Mouse (Mus musculus): ENCODE results near the gene Cisd1. TPM values are rescaled to one million over a fixed set of nuclear protein-coding genes. Genes with fewer than 3 reads are reported as not detected.

The Cisd1 gene
- total and polyA plus RNA-seq, 2 experiments, result 159 to 209 TPM

DNA sequence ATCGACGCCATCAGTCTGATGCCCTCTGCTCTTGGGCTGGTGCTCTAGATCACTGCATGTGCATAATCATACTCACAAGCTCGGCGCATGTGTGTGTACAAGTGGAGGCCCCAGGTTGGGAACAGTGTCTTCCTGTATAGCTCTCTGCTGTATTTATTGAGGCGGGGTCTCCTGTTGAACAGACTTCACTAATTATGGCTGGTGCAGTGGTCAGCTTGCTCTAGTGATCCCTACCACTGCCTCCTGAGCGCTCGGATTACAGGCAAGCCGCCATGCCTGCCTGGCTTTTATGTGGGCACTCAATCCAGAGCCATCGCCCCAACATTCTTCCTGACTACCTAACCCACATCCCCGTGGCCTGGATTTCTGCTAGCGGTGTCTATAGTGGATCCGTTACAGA, 14.7 kb downstream of the Cisd1 start:
- peaks cover 31% of the 10 kb centered on the region for H3K36me3 ChIP-seq (ENCODE audit: control insufficient read depth, insufficient read depth, low read length)
- no peak for TF ChIP-seq POLR2A (IDR thresholded peaks at IDR 0.05; ENCODE audit: extremely low read depth, insufficient read depth, low read length)
- no peak for TF ChIP-seq CTCF (IDR thresholded peaks at IDR 0.05; ENCODE audit: low read depth, low read length)

DNA sequence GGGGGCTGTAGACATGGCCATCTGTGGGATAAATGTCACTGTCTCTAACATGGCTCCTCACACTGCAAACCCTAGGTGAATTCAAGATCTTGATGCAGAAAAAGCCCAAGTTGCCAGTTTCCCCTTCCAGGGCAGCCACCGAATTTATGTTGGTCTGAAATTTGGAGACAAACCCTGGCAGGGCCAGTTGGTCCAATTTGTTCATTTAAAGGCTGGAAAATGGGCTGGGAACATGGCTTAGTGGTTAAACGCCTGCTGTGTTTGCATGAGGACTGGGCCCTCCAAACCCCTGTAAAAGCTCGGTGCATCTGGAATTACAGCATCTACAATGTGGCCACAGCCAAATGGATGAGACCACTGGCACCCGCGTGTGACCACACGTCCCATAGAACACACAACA, 15.5 kb downstream of the Cisd1 start:
- no peak for DNase-seq (ENCODE audit: extremely low read depth, low read depth, low spot score)
- no peak for TF ChIP-seq POLR2A (IDR thresholded peaks at IDR 0.05; ENCODE audit: extremely low read depth, insufficient read depth, low read length)
- no peak for TF ChIP-seq CTCF (IDR thresholded peaks at IDR 0.05; ENCODE audit: low read depth, low read length)
- no peaks in the 10 kb centered on the region for H3K27me3 ChIP-seq (ENCODE audit: control insufficient read depth, insufficient read depth, low read length)
- 0 out of 2 replicates have a peak overlapping the region, but pooled peaks have one; percentile 11 for H3K27ac ChIP-seq (replicated peaks; ENCODE audit: insufficient read depth, low read depth, low read length)
- H3K36me3 ChIP-seq (ENCODE audit: control insufficient read depth, insufficient read depth, low read length), result peaks cover 27% of the 10 kb centered on the region
- H3K79me2 ChIP-seq (ENCODE audit: control insufficient read depth, insufficient read depth, low read length), result peaks cover 12% of the 10 kb centered on the region; the same call in 1 of the 2 replicates
- no peak overlapping the region for H3K4me3 ChIP-seq (ENCODE audit: insufficient read depth, low read depth, low read length)
- peaks cover 19% of the 10 kb centered on the region for H3K4me1 ChIP-seq (ENCODE audit: control insufficient read depth, insufficient read depth, low read length)
- no peak overlapping the region for H3K9ac ChIP-seq (ENCODE audit: low read depth, low read length)
- WGBS, result 91% methylated on average over 6 of the region's 6 CpGs

More for the DNA sequence above, 14.7 kb downstream of the Cisd1 start:
- Histone ChIP-seq H3K4me1 (ENCODE audit: control insufficient read depth, insufficient read depth, low read length) (peaks cover 19% of the 10 kb centered on the region), H3K9ac (ENCODE audit: low read depth, low read length) (no peak overlapping the region), H3K79me2 (ENCODE audit: control insufficient read depth, insufficient read depth, low read length) (peaks cover 18% of the 10 kb centered on the region; the same call in 1 of the 2 replicates), H3K27ac (replicated peaks; ENCODE audit: insufficient read depth, low read depth, low read length) (no peak overlapping the region), H3K4me3 (ENCODE audit: insufficient read depth, low read depth, low read length) (no peak overlapping the region), H3K27me3 (ENCODE audit: control insufficient read depth, insufficient read depth, low read length) (no peaks in the 10 kb centered on the region)
- 93% methylated on average over 12 of the region's 12 CpGs for WGBS
- no peak for DNase-seq (ENCODE audit: extremely low read depth, low read depth, low spot score)

DNA sequence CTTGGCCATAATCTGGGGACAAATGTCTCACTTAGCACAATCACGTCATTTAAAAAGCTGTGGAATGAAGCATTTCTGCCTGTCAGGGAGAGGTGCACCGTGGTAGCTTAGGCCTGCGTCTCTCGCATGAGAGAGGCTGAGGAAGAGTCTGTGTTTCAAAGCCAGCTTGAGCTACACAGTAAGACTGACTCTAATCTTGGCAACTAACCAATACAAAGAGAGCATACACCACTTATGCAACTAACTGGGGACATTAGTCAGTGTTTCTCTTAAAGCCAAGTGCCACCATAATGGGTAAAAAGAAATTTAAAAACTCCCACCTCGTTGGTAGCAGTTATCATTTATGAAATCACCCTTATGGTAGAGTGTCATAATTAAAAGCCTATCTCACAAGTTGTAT, 15.9 kb downstream of the Cisd1 start:
- no peak overlapping the region for H3K9ac ChIP-seq (ENCODE audit: low read depth, low read length)
- H3K27ac ChIP-seq (replicated peaks; ENCODE audit: insufficient read depth, low read depth, low read length), result peak overlapping the region; percentile 3; the same call in 1 of the 2 replicates
- H3K27me3 ChIP-seq (ENCODE audit: control insufficient read depth, insufficient read depth, low read length), result no peaks in the 10 kb centered on the region
- peaks cover 9% of the 10 kb centered on the region; the same call in 1 of the 2 replicates for H3K79me2 ChIP-seq (ENCODE audit: control insufficient read depth, insufficient read depth, low read length)
- no peak for TF ChIP-seq POLR2A (IDR thresholded peaks at IDR 0.05; ENCODE audit: extremely low read depth, insufficient read depth, low read length)
- no peak for TF ChIP-seq CTCF (IDR thresholded peaks at IDR 0.05; ENCODE audit: low read depth, low read length)
- H3K36me3 ChIP-seq (ENCODE audit: control insufficient read depth, insufficient read depth, low read length), result peaks cover 23% of the 10 kb centered on the region
- H3K4me1 ChIP-seq (ENCODE audit: control insufficient read depth, insufficient read depth, low read length), result peaks cover 18% of the 10 kb centered on the region
- H3K4me3 ChIP-seq (ENCODE audit: insufficient read depth, low read depth, low read length), result no peak overlapping the region
- peak; percentile 86 for DNase-seq (ENCODE audit: extremely low read depth, low read depth, low spot score)
- 36% methylated on average over 5 of the region's 5 CpGs for WGBS

- peaks cover 18% of the 10 kb centered on the region for H3K4me1 ChIP-seq (ENCODE audit: control insufficient read depth, insufficient read depth, low read length)
- H3K9ac ChIP-seq (ENCODE audit: low read depth, low read length), result no peak overlapping the region
- H3K27me3 ChIP-seq (ENCODE audit: control insufficient read depth, insufficient read depth, low read length), result no peaks in the 10 kb centered on the region
- WGBS, result 45% methylated on average over 6 of the region's 6 CpGs
- no peak overlapping the region for H3K27ac ChIP-seq (replicated peaks; ENCODE audit: insufficient read depth, low read depth, low read length)
- peaks cover 22% of the 10 kb centered on the region for H3K36me3 ChIP-seq (ENCODE audit: control insufficient read depth, insufficient read depth, low read length)
- DNase-seq (ENCODE audit: extremely low read depth, low read depth, low spot score), result peak; percentile 33
- peaks cover 5% of the 10 kb centered on the region; the same call in 1 of the 2 replicates for H3K79me2 ChIP-seq (ENCODE audit: control insufficient read depth, insufficient read depth, low read length)
- TF ChIP-seq POLR2A (IDR thresholded peaks at IDR 0.05; ENCODE audit: extremely low read depth, insufficient read depth, low read length) (no peak), CTCF (IDR thresholded peaks at IDR 0.05; ENCODE audit: low read depth, low read length) (no peak)
- H3K4me3 ChIP-seq (ENCODE audit: insufficient read depth, low read depth, low read length), result no peak overlapping the region
Measured at GRCm38 (mm10) chr10:71328382-71328781, 16.4 kb downstream of the Cisd1 start.

DNA sequence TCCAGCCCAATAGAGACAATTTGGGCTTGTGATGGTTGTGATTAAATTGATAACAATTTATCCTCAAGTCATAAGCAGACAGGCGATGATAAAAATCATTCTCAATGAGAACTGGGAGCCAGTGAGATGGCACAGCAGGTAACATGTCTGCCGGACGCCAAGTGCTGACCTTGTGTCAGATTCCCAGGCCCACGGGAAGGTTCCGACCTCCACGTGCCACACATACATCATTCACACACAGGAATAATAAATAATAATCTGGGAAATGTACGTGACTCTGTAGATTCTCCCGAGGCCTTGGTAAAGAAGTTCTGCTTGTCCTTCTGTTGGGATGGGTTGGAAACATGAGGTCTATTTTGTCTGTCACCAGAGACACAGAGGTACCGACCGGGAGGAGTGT, 17.4 kb downstream of the Cisd1 start:
- peaks cover 10% of the 10 kb centered on the region for H3K4me1 ChIP-seq (ENCODE audit: control insufficient read depth, insufficient read depth, low read length)
- TF ChIP-seq POLR2A (IDR thresholded peaks at IDR 0.05; ENCODE audit: extremely low read depth, insufficient read depth, low read length) (no peak), CTCF (IDR thresholded peaks at IDR 0.05; ENCODE audit: low read depth, low read length) (no peak)

DNA sequence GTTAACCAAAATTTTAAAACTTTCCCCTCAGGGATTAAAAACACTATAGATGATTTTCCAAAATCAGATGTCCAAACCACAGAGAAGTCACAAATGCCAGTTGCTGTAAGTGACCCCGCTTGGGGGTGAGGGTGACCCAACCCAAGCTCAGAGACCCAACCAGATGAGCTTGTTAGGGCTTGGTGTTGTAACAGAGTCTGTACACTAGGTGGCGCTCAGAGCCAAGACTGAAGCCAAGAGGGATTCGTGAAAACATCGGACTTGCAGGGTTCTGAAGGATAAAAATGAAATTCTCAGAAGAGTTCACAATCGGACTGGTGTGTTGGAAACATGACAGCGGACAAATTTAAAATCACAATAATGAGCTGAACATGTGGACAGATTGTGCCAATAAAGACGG, 18.0 kb downstream of the Cisd1 start:
- peak; percentile 67 for DNase-seq (ENCODE audit: extremely low read depth, low read depth, low spot score)

More for the DNA sequence above, 17.4 kb downstream of the Cisd1 start:
- Histone ChIP-seq H3K79me2 (ENCODE audit: control insufficient read depth, insufficient read depth, low read length) (no peaks in the 10 kb centered on the region), H3K9ac (ENCODE audit: low read depth, low read length) (no peak overlapping the region), H3K36me3 (ENCODE audit: control insufficient read depth, insufficient read depth, low read length) (peaks cover 22% of the 10 kb centered on the region), H3K4me3 (ENCODE audit: insufficient read depth, low read depth, low read length) (no peak overlapping the region), H3K27ac (replicated peaks; ENCODE audit: insufficient read depth, low read depth, low read length) (no peak overlapping the region), H3K27me3 (ENCODE audit: control insufficient read depth, insufficient read depth, low read length) (no peaks in the 10 kb centered on the region)
- 86% methylated on average over 10 of the region's 10 CpGs for WGBS
- DNase-seq (ENCODE audit: extremely low read depth, low read depth, low spot score), result no peak

More for the DNA sequence above, 18.0 kb downstream of the Cisd1 start:
- H3K36me3 ChIP-seq (ENCODE audit: control insufficient read depth, insufficient read depth, low read length), result peaks cover 20% of the 10 kb centered on the region
- TF ChIP-seq POLR2A (IDR thresholded peaks at IDR 0.05; ENCODE audit: extremely low read depth, insufficient read depth, low read length) (no peak), CTCF (IDR thresholded peaks at IDR 0.05; ENCODE audit: low read depth, low read length) (peak; percentile 82)
- H3K27me3 ChIP-seq (ENCODE audit: control insufficient read depth, insufficient read depth, low read length), result no peaks in the 10 kb centered on the region
- H3K4me3 ChIP-seq (ENCODE audit: insufficient read depth, low read depth, low read length), result no peak overlapping the region
- no peak overlapping the region for H3K27ac ChIP-seq (replicated peaks; ENCODE audit: insufficient read depth, low read depth, low read length)
- WGBS, result 4% methylated on average over 7 of the region's 7 CpGs
- no peak overlapping the region for H3K9ac ChIP-seq (ENCODE audit: low read depth, low read length)
- H3K4me1 ChIP-seq (ENCODE audit: control insufficient read depth, insufficient read depth, low read length), result peaks cover 10% of the 10 kb centered on the region
- no peaks in the 10 kb centered on the region for H3K79me2 ChIP-seq (ENCODE audit: control insufficient read depth, insufficient read depth, low read length)
